Mouse (Mus musculus) testis, adult 2 months (tissue): ENCODE data around the gene Csta1. TPM values are rescaled to one million over a fixed set of nuclear protein-coding genes. Genes with fewer than 3 reads are reported as not detected.
"Not testable (repeated sequence)": the region's sequence is repeated elsewhere in the genome, so short reads cannot be mapped to it uniquely, and the experiment has no call there.

Source experiments
- H3K27ac ChIP-seq: fragments of 200-500 bp; 2 replicates; pipeline ENCODE4 v1.5.1; 2012; ENCODE audit warnings: low read depth, low read length; ENCODE audit not compliant: control insufficient read depth, insufficient read depth
- H3K27me3 ChIP-seq: fragments of 200-500 bp; 2 replicates; pipeline ENCODE4 v1.6.1; 2012; ENCODE audit warnings: mild to moderate bottlenecking, low read length, moderate library complexity; ENCODE audit not compliant: control insufficient read depth, insufficient read depth
- H3K36me3 ChIP-seq: fragments of 200-500 bp; 2 replicates; pipeline ENCODE4 v1.6.1; 2012; ENCODE audit warnings: mild to moderate bottlenecking, low read length; ENCODE audit not compliant: control insufficient read depth, insufficient read depth
- H3K4me1 ChIP-seq: fragments of 200-500 bp; 2 replicates; pipeline ENCODE4 v1.6.1; 2012; ENCODE audit warnings: low read length; ENCODE audit not compliant: control insufficient read depth, insufficient read depth
- H3K4me3 ChIP-seq: fragments of 200-500 bp; 2 replicates; pipeline ENCODE4 v1.5.1; 2012; ENCODE audit warnings: low read depth, mild to moderate bottlenecking, low read length, moderate library complexity, mixed read lengths; ENCODE audit not compliant: control insufficient read depth
- CTCF ChIP-seq: fragments of 200-500 bp; IDR thresholded peaks from 2 replicates; pipeline ENCODE4 v1.5.1; 2012; ENCODE audit warnings: low read depth, mild to moderate bottlenecking, inconsistent platforms, low read length, moderate library complexity; ENCODE audit not compliant: control insufficient read depth, insufficient read depth, insufficient replicate concordance
- POLR2A ChIP-seq: fragments of 200-500 bp; IDR thresholded peaks from 2 replicates; pipeline ENCODE4 v1.6.1; 2012; ENCODE audit warnings: low read depth, mild to moderate bottlenecking, inconsistent platforms, low read length, moderate library complexity; ENCODE audit not compliant: control insufficient read depth
- polyA plus RNA-seq: library from polyadenylated mRNA; depleted of rRNA; stranded (reverse); fragments of >200 nt; gene quantifications from 2 replicates; pipeline ENCODE4 v1.2.3, GENCODE M21; 2012

Csta1 gene
- polyA plus RNA-seq, 1 experiment = not detected

GRCm38 (mm10) chr16:36102211-36102610 is 28.8 kb downstream of the Csta1 start:
- no peak overlapping the region for H3K4me3 ChIP-seq
- H3K4me1 ChIP-seq = no peaks in the 10 kb centered on the region
- H3K36me3 ChIP-seq = no peaks in the 10 kb centered on the region
- no peaks in the 10 kb centered on the region for H3K27me3 ChIP-seq
- H3K27ac ChIP-seq = no peak overlapping the region
- TF ChIP-seq CTCF = no peak
- TF ChIP-seq POLR2A = no peak

GRCm38 (mm10) chr16:36101526-36101925 is 29.5 kb downstream of the Csta1 start:
- TF ChIP-seq POLR2A (no peak), CTCF (no peak)
- Histone ChIP-seq H3K4me1 (no peaks in the 10 kb centered on the region), H3K27ac (no peak overlapping the region), H3K36me3 (no peaks in the 10 kb centered on the region), H3K27me3 (no peaks in the 10 kb centered on the region), H3K4me3 (no peak overlapping the region)

- H3K4me3 ChIP-seq, H3K27me3 ChIP-seq, H3K4me1 ChIP-seq, H3K36me3 ChIP-seq, H3K27ac ChIP-seq: not testable (repeated sequence)
Measured at GRCm38 (mm10) chr16:36097813-36098499, 33.1 kb downstream of the Csta1 start.

GRCm38 (mm10) chr16:36094079-36094478 is 37.0 kb downstream of the Csta1 start:
- Histone ChIP-seq H3K36me3 (peaks cover 1% of the 10 kb centered on the region; the same call in 1 of the 2 replicates), H3K4me1 (no peaks in the 10 kb centered on the region), H3K27ac (no peak overlapping the region), H3K4me3 (no peak overlapping the region), H3K27me3 (no peaks in the 10 kb centered on the region)
- no peak for TF ChIP-seq CTCF
- no peak for TF ChIP-seq POLR2A

- Histone ChIP-seq H3K36me3 (peaks cover 1% of the 10 kb centered on the region), H3K27ac (no peak overlapping the region), H3K4me1 (no peaks in the 10 kb centered on the region), H3K4me3 (no peak overlapping the region), H3K27me3 (no peaks in the 10 kb centered on the region)
- TF ChIP-seq CTCF (no peak), POLR2A (no peak)
Measured at GRCm38 (mm10) chr16:36090785-36091509, 40.1 kb downstream of the Csta1 start.

GRCm38 (mm10) chr16:36089850-36090616 is 41.0 kb downstream of the Csta1 start:
- Histone ChIP-seq H3K4me1 (no peaks in the 10 kb centered on the region), H3K4me3 (no peak overlapping the region), H3K27ac (no peak overlapping the region), H3K36me3 (peaks cover 1% of the 10 kb centered on the region), H3K27me3 (no peaks in the 10 kb centered on the region)
- no peak for TF ChIP-seq POLR2A
- no peak for TF ChIP-seq CTCF

GRCm38 (mm10) chr16:36089065-36089464 is 42.0 kb downstream of the Csta1 start:
- TF ChIP-seq CTCF = no peak
- no peak for TF ChIP-seq POLR2A
- no peaks in the 10 kb centered on the region for H3K4me1 ChIP-seq
- H3K27me3 ChIP-seq = no peaks in the 10 kb centered on the region
- no peak overlapping the region for H3K4me3 ChIP-seq
- H3K27ac ChIP-seq = no peak overlapping the region
- peaks cover 1% of the 10 kb centered on the region for H3K36me3 ChIP-seq
